Mouse (Mus musculus) neural tube, embryonic 14.5 days (tissue): ENCODE measurements around the gene Actr2. TPM values are rescaled to one million over a fixed set of nuclear protein-coding genes. Genes with fewer than 3 reads are reported as not detected.
"Not testable (repeated sequence)": the region's sequence is repeated elsewhere in the genome, so short reads cannot be mapped to it uniquely, and the experiment has no call there.

Experiments
- ATAC-seq: fragments of 200-750 bp; cut with Nextera tagmentation; 2 replicates; pipeline ENCODE4 v1.8.0; 2017; ENCODE audit warnings: low read depth, mild to moderate bottlenecking, moderate TSS enrichment, moderate library complexity
- H3K27ac ChIP-seq: fragments of 300-500 bp; sonication (generic); 2 replicates; pipeline ENCODE4 v1.5.1; 2014; ENCODE audit warnings: low read depth, mild to moderate bottlenecking, control low read depth, low read length, moderate library complexity, mixed read lengths
- H3K27me3 ChIP-seq: fragments of 300-500 bp; sonication (generic); 2 replicates; pipeline ENCODE4 v1.6.1; 2014; ENCODE audit warnings: low read length; ENCODE audit not compliant: control insufficient read depth, insufficient read depth
- H3K36me3 ChIP-seq: fragments of 300-500 bp; sonication (generic); 2 replicates; pipeline ENCODE4 v1.6.1; 2014; ENCODE audit warnings: low read length, mixed read lengths; ENCODE audit not compliant: control insufficient read depth, insufficient read depth
- H3K4me1 ChIP-seq: fragments of 300-500 bp; sonication (generic); 2 replicates; pipeline ENCODE4 v1.6.1; 2014; ENCODE audit warnings: low read length; ENCODE audit not compliant: control insufficient read depth, insufficient read depth
- H3K4me2 ChIP-seq: fragments of 300-500 bp; sonication (generic); 2 replicates; pipeline ENCODE4 v1.6.1; 2014; ENCODE audit warnings: mild to moderate bottlenecking, low read depth, low read length, control low read depth
- H3K4me3 ChIP-seq: fragments of 300-500 bp; sonication (generic); 2 replicates; pipeline ENCODE4 v1.5.1; 2014; ENCODE audit warnings: low read depth, low read length, control low read depth, mixed read lengths
- H3K9ac ChIP-seq: fragments of 300-500 bp; sonication (generic); replicated peaks from 2 replicates; pipeline ENCODE4 v1.6.1; 2014; ENCODE audit warnings: low read depth, mild to moderate bottlenecking, control low read depth, low read length, mixed read lengths
- H3K9me3 ChIP-seq: fragments of 300-500 bp; sonication (generic); 2 replicates; pipeline ENCODE4 v1.6.1; 2016; ENCODE audit warnings: low read length; ENCODE audit not compliant: control insufficient read depth
- WGBS: fragments of 180-500 bp; shearing (Covaris S2); extraction: QIAGEN DNeasy Blood & Tissue Kit; methylation state at CpG from one replicate; pipeline ENCODE4 v1.1.7; 2014; 5-methylcytosine and 5-hydroxymethylcytosine counted together
- polyA plus RNA-seq: library from polyadenylated mRNA; unstranded; fragments of >200 nt; fragmentation: Nextera tagmentation; extraction: Ambion mirVana; gene quantifications from 2 replicates; pipeline ENCODE4 v1.2.1, GENCODE M21; 2014

Actr2 gene
- polyA plus RNA-seq, 1 experiment from 2014 or later, result 97.7 TPM

- H3K27ac ChIP-seq, H3K4me1 ChIP-seq, H3K4me2 ChIP-seq, H3K36me3 ChIP-seq, H3K9ac ChIP-seq, H3K27me3 ChIP-seq, H3K9me3 ChIP-seq, ATAC-seq, H3K4me3 ChIP-seq: not testable (repeated sequence)
- WGBS, result 8% methylated on average over 2 of the region's 2 CpGs
These were observed 48.6 kb downstream of the Actr2 start for GRCm38 (mm10) chr11:20064086-20064485.

GRCm38 (mm10) chr11:20062801-20063200, 49.9 kb downstream of the Actr2 start:
- H3K4me2 ChIP-seq, H3K27me3 ChIP-seq, H3K4me3 ChIP-seq, H3K9ac ChIP-seq, H3K36me3 ChIP-seq, H3K9me3 ChIP-seq, H3K27ac ChIP-seq, H3K4me1 ChIP-seq, ATAC-seq: not testable (repeated sequence)
- WGBS, result 52% methylated on average over 9 of the region's 9 CpGs

GRCm38 (mm10) chr11:20059736-20060135, 53.0 kb downstream of the Actr2 start:
- Histone ChIP-seq H3K4me2 (no peak overlapping the region), H3K9me3 (no peaks in the 10 kb centered on the region), H3K27me3 (no peaks in the 10 kb centered on the region), H3K9ac (no peak overlapping the region), H3K4me1 (no peaks in the 10 kb centered on the region), H3K4me3 (no peak overlapping the region), H3K27ac (no peak overlapping the region), H3K36me3 (no peaks in the 10 kb centered on the region)
- ATAC-seq, result no peak
- 89% methylated on average over 3 of the region's 3 CpGs for WGBS

- no peak overlapping the region for H3K4me3 ChIP-seq
- 95% methylated on average over 2 of the region's 2 CpGs for WGBS
These were observed 55.3 kb downstream of the Actr2 start for GRCm38 (mm10) chr11:20057429-20057828.

GRCm38 (mm10) chr11:20056168-20056567, 56.5 kb downstream of the Actr2 start:
- Histone ChIP-seq H3K4me3 (no peak overlapping the region), H3K9ac (no peak overlapping the region), H3K4me2 (no peak overlapping the region), H3K36me3 (no peaks in the 10 kb centered on the region), H3K27ac (no peak overlapping the region), H3K4me1 (0 out of 2 replicates have a peak, but pooled peaks cover 3% of the 10 kb centered on the region), H3K9me3 (no peaks in the 10 kb centered on the region), H3K27me3 (no peaks in the 10 kb centered on the region)
- 93% methylated on average over 1 of the region's 1 CpGs for WGBS
- no peak for ATAC-seq

More at GRCm38 (mm10) chr11:20057429-20057828, 55.3 kb downstream of the Actr2 start:
- H3K9me3 ChIP-seq, result no peaks in the 10 kb centered on the region
- H3K27me3 ChIP-seq, result no peaks in the 10 kb centered on the region
- no peak overlapping the region for H3K9ac ChIP-seq
- no peak for ATAC-seq
- no peak overlapping the region for H3K27ac ChIP-seq
- H3K36me3 ChIP-seq, result no peaks in the 10 kb centered on the region
- 0 out of 2 replicates have a peak, but pooled peaks cover 3% of the 10 kb centered on the region for H3K4me1 ChIP-seq
- no peak overlapping the region for H3K4me2 ChIP-seq

- H3K4me2 ChIP-seq, result no peak overlapping the region
- H3K9me3 ChIP-seq, result no peaks in the 10 kb centered on the region
- H3K9ac ChIP-seq, result no peak overlapping the region
- H3K36me3 ChIP-seq, result no peaks in the 10 kb centered on the region
- no peak for ATAC-seq
- no peak overlapping the region for H3K4me3 ChIP-seq
- no peaks in the 10 kb centered on the region for H3K27me3 ChIP-seq
- H3K4me1 ChIP-seq, result 0 out of 2 replicates have a peak, but pooled peaks cover 3% of the 10 kb centered on the region
- WGBS, result 42% methylated on average over 5 of the region's 5 CpGs
- peak overlapping the region; percentile 48; the same call in 1 of the 2 replicates for H3K27ac ChIP-seq
These were observed 58.1 kb downstream of the Actr2 start for GRCm38 (mm10) chr11:20054617-20055016.

GRCm38 (mm10) chr11:20053951-20054350, 58.8 kb downstream of the Actr2 start:
- Histone ChIP-seq H3K9me3 (no peaks in the 10 kb centered on the region), H3K9ac (no peak overlapping the region), H3K36me3 (no peaks in the 10 kb centered on the region), H3K4me3 (no peak overlapping the region), H3K27me3 (no peaks in the 10 kb centered on the region), H3K4me1 (0 out of 2 replicates have a peak, but pooled peaks cover 3% of the 10 kb centered on the region), H3K27ac (no peak overlapping the region), H3K4me2 (no peak overlapping the region)
- WGBS, result 75% methylated on average over 3 of the region's 3 CpGs
- ATAC-seq, result no peak

GRCm38 (mm10) chr11:20052814-20053536, 59.7 kb downstream of the Actr2 start:
- no peaks in the 10 kb centered on the region for H3K27me3 ChIP-seq
- no peak overlapping the region for H3K4me3 ChIP-seq
- 47% methylated on average over 13 of the region's 13 CpGs for WGBS
- no peaks in the 10 kb centered on the region for H3K36me3 ChIP-seq
- no peak overlapping the region for H3K4me2 ChIP-seq
- 0 out of 2 replicates have a peak, but pooled peaks cover 3% of the 10 kb centered on the region for H3K4me1 ChIP-seq
- no peak overlapping the region for H3K9ac ChIP-seq
- no peaks in the 10 kb centered on the region for H3K9me3 ChIP-seq
- H3K27ac ChIP-seq, result no peak overlapping the region; the same call in 1 of the 2 replicates
- peak; percentile 54; the same call in 1 of the 2 replicates for ATAC-seq

- Histone ChIP-seq H3K27ac (no peak overlapping the region), H3K36me3 (no peaks in the 10 kb centered on the region), H3K4me3 (no peak overlapping the region), H3K4me1 (0 out of 2 replicates have a peak, but pooled peaks cover 3% of the 10 kb centered on the region), H3K4me2 (no peak overlapping the region), H3K9ac (no peak overlapping the region), H3K9me3 (no peaks in the 10 kb centered on the region), H3K27me3 (no peaks in the 10 kb centered on the region)
- WGBS, result 66% methylated on average over 3 of the region's 3 CpGs
- no peak for ATAC-seq
These were observed 67.1 kb downstream of the Actr2 start for GRCm38 (mm10) chr11:20045586-20045985.
